Mouse (Mus musculus) v-Abl transformed pro-B cells (cell line): ENCODE measurements around the gene Oosp1.

Experiments used
- in situ Hi-C, 2 experiments: fragments of 400-800 bp; cut with MboI; formaldehyde crosslinking; loops; one replicate each; pipeline ENCODE4 v1.15.1; 2025; ENCODE audit not compliant: unreplicated experiment in 2 of 2

The Oosp1 gene

DNA sequence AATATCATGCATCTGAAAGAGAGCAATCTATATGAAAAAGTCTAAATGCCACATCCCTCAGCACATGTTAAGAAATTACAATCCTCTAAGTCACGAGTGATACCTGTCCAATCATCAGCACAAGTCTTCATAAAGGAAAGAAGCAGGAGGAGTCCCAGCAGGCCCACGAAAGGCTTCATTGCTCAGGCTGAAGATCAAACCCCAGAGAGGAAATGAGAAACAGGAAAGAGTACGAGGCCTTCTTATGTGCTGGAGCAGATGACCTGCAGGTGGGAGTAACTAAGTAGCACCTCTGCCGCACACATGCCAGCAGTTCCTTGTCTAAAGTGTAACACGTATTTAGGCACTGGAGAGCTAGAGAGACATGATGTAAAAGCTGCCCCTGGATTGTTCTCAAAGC lies at the start of gene Oosp1:
Gene Oosp1, minus strand, starts transcription at position 312 of the 400 bp plus-strand sequence.
- in situ Hi-C loops = no loop called here

DNA sequence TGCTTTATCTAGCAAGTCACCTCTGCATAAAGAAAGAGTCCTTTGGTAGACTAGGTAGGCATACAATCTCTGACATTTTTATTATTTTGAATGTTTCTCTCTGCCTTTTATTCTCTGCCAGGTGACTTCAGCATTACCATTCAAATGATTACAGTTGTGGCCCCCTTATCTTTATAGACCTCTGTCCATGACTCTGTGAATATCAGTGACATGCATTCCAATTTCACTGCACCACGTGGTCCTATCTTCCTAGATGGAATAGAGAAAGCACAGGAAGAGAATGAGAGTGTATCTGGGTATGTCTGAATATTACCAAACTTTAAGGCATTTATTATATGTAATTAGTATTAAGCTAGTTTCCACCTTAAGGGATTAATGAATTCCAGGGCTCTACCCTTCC lies 45.5 kb upstream of the Oosp1 start:
- in situ Hi-C loops = no loop called here

DNA sequence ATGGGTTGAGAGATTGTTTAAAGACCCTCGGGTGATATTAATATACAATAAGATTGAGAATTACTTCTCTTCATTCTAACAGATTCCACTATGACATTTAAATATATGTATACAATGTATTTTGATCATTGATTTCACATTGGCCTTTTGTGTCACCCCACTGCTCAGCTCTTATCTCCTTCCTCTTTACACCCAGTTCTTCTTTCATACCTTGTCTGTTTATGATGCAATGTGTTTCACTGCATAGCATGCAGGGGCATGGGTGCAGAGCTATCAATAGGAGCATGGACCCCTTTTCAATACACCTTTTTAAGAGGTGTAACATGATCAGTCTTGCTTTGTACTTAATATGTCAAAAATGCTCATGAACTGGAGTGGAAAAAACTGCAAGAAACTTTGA lies 39.3 kb upstream of the Oosp1 start:
- in situ Hi-C loops = no loop called here

DNA sequence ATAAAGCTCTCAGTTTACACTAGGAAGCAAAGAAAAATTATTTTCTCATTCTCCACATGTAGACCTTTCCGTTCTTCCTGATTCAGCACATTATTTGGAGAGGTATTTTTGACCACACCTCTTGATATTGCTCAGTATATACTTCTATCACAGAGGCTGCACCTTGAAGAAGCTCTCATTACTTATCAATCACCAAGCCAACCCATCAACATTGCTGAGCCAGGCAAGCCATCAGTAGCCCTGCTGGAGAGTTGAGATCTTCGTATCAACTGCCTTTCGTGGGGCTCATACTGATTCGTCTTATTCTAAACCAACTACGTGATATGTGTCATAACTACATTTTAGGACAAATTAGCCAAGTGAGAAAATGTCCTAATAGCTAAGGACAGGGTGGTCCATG lies 36.4 kb upstream of the Oosp1 start:
- in situ Hi-C loops = no loop called here

DNA sequence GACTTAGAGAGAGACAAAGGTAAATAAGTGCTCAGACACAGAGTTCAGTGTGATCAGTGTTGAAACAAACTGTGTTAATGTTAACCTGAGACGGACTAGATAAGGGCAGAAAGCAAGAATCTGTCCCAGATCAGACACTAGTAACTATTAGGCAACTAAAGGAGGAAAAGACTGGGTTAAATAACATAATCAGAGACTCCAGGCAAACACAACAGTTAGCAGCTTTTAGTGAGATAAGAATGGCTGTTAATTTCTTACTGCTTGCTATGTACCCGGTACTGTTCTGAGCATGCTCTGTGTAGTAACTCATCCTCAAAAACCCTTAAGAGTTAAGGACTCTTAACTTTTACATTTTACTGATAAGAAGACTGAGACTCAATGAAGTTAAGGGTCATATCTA lies 35.0 kb upstream of the Oosp1 start:
- in situ Hi-C loops = no loop called here

DNA sequence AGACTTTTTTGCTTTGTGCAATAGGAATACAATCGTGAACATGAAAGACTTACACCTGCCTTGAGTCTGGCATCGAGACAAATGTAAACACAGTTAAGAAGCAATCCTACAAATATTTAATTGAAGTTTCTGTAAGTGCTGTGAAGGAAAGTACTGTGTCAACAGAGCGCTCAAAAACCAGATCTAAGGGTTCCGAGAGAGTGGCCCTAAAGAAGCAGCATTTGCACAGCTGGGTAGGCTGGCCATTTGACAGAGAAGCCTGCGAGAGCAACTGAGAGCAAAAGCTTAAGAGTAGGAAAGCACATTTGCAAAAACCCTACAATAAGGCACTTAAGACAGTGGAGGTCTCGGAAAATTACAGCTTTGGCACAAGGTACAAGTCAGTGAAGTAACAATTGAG lies 33.3 kb upstream of the Oosp1 start:
- in situ Hi-C loops = no loop called here

DNA sequence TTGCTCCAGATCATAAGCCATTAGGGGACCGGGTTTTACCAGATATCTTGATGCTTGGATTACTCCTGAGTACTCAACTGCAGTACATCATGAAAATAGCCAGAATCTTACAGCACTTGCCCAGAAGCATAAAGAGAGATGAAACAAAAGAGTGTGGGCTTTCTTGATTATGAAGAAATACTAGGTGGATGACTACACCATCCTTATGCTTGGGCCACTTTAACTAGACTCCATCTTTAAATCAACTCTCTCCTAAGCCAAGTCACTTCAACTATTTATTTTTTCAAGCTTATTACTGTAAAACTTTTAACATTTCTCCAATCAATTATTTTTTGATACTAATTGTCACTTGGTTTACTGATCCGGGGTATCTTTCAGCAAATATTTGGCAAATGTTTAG lies 32.9 kb upstream of the Oosp1 start:
- in situ Hi-C loops = no loop called here

DNA sequence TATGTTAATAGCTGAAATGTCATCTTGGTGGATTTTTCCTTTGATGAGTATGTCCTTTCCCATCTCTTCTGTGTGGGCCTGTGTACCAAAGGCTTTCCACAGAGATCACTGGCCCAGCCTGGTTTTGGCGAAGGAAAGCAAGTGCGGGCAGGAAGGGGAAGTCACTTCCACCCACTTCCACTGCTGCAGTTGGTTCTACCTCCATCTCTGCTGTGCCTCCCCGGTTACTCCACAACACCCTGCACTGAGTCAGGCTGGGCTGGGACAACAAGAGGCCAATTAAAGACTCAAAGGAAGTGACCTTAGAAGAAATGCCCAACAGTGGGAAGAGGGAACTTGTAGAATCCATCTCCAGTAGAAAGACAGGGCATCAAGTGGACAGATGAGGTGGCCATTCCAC lies 29.1 kb upstream of the Oosp1 start:
- in situ Hi-C loops = no loop called here

DNA sequence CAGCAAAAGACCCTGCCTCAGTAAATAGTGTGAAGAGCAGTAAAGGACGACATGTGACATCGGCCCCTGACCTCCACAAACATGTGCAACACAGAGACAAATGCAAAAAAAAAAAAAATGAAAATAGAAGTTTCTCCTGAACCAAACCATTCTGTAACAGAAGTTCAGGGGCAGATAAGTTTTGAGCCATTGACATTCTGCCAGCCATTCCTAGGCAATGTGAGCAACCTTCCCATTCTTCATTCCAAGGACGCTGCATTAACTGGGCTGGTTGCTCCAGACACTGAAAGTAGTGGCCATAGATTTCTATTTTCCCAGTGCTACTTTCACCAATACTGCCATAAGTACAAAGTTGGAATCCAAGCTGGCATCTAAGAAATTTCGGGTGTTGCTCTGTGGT lies 21.5 kb upstream of the Oosp1 start:
- in situ Hi-C loops = no loop called here

DNA sequence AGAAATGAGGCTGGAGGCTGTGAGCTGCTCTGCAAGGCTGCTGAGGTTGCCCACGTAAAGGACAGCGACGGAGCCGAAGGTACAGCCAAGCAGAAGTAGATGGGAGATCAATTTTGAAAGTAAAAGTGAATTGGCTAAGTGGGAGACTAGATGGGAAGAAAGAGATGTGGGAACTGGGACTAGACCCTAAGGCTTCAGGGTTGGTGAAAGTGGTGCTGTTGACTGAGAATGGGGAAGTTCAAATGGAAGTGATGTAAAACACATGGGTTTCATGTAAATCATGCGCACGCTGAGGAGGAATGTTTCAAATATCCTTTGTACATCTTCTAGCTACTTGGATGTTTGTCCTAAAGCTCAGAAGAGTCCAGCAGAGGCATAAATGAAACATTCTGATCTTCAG lies 7.4 kb upstream of the Oosp1 start:
- in situ Hi-C loops = no loop called here

DNA sequence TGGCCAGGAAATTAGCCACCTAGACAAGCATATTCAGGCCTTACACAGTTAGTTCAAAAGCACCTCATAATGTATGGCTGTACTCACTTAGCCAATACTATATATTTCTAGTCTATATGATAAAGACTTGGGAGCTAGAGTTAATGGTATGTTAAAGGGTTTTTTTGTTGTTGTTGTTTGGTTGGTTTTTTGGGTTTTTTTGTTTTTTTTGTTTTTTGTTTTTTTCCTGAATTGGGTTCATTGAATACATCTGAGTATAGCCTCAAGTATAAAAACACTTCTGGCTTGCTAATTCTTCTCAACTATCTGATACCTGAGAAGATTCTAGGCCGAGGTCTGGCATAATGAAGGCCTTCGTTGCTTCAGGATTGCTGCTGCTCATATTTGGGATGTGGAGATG lies 5.8 kb upstream of the Oosp1 start, which contains the start of gene Oosp3:
Gene Oosp3, plus strand, starts transcription at position 301 of the 400 bp plus-strand sequence.
- in situ Hi-C loops = no loop called here

DNA sequence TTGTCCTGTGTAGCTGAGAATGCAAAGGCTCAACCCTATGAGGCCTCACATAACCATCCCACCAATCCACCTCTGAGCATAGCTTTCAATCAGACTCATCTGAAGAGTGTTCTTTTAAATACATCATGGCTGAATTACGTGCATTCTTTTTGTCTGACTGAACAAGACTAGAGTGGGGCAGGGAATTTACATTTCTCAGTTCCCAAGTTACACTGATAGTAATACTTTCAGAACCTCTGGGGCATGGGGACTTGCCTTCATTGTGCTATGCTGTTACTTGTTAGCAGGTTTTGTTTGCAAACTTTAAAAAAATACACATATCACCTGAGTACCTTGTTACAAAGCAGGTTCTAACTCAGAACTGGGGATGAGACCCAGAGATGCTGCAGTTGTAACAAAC lies 504 bp upstream of the Oosp1 start:
- in situ Hi-C loops = no loop called here

DNA sequence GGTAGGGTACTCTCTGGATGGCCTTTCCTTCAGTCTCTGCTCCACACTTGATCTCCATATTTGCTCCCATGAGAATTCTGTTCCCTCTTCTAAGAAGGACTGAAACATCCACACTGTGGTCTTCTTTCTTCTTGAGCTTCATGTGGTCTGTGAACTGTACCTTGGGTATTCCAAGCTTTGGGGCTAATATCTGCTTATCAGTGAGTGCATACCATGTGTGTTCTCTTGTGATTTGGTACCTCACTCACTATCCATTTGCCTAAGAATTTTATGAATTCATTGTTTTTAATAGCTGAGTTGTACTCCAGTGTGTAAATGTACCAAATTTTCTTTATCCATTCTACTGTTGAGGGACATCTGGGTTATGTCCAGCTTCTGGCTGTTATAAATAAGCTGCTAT lies 29.4 kb downstream of the Oosp1 start:
- in situ Hi-C loops = no loop called here

DNA sequence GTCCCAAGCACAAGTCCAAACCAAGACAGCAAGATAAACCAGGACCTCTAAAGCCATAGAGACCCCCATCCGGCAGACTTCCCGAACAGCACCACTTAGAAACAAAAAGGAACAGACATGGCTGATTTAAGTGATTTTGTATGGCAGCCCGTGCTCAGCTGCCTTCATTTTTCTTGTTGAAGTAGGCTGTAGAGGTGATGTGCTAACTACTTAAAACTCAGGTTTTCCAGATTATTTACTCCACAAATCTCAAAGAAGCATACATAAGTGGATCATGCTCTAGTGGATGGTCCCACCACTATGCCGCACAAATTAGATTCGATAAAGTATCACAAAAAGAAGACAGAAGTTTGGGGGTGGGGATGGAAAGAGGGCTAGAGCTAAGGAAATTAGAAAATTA lies 30.5 kb downstream of the Oosp1 start, which contains the start of gene Oosp2:
Gene Oosp2, minus strand, starts transcription at position 101 of the 400 bp plus-strand sequence.
- in situ Hi-C loops = no loop called here

DNA sequence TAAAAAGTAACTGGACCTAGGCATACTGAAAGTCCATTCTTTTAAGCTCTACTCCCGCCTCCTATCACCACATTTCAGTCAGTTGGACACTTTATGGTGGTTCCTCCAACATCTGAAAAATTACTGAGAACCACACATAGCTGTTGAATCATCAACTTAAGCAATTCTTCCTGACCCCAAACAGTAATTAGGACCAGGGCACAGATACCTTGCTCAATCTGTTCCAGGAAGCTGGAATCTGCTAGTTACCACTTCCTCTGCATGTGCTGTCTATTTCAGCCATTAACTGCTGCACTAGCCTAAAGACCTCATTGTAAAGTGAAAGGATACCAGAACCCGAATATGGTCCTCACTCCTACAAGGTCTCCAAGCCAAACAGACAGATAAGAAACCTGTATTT lies 31.8 kb downstream of the Oosp1 start:
- in situ Hi-C loops = no loop called here

DNA sequence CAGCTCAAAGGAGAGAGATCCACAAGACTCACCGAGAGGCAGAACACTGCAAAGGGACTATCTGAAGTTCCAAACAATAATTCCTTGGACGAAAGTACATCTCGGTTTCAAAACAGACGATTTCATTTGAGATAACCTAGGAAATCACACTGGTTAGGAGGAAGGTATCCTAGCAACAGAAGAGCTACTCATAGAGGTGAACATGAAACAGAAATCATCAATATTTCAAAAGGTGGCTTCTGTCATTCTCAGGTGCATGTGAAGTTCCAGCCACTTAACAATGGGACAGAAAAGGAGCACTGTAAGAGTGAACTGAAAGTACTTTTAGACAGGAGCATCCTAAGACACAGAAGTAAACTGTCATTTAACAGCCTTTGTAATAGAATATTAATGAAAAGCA lies 41.4 kb downstream of the Oosp1 start:
- in situ Hi-C loops = no loop called here

DNA sequence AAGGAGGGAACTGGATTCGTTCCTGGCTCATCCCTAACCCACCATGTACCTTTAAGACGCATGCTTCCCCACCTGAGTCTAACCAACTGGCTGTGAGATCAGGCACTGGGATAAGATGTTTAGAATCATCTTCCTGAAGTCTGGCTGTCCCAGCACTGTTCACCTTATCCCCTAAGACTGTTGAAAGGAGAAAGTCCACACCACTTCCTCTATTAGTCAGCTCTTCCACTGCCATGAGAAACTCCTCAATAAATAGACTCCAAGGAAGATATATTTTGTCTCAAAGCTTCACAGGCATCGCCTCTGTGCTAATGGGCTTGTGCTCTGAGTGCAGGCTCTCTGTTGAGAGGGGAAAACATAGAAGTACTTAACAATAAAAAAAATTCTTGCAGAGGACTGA lies 44.8 kb downstream of the Oosp1 start:
- in situ Hi-C loops = no loop called here

DNA sequence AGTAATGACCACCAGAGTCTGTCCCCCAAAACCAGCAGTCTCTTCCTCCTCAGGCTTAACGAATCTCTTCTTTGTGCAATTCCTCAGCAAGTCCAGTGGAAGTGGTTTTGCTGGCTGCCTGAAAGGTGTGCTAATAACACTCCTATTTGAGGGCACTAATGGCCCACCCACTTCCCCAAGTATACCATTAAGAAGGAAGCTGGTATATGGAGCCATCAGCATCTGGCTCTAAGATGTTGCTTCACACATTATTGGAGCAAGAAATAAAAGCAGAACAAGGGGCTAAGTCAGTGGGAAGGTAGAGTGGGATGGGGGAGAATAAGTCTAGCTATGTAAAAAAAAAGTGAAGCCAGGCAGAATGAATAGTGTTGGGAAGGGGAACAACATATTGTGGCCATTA lies 50.2 kb downstream of the Oosp1 start, which contains the start of gene Ms4a3:
Gene Ms4a3, minus strand, starts transcription at position 120 of the 400 bp plus-strand sequence.
- in situ Hi-C loops = no loop called here

DNA sequence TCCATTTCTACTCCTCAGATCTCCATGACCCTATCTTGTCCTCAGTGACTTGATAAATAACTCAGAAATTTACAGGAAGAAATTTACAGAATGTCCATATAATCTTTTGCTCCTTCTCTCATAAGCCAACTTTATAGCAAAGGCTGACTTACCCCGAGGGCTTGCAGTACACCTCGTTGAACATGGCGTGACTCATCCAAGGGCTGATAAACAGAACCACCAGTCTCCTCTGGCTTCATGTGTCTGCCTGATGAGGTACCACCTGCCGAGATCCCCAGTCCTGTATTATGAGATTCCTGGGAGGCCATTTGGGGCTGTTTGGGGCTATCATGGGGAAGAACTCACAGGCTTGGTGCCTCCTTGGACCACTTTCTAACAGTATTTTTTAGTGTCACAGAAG lies 51.9 kb downstream of the Oosp1 start:
- in situ Hi-C loops = no loop called here

DNA sequence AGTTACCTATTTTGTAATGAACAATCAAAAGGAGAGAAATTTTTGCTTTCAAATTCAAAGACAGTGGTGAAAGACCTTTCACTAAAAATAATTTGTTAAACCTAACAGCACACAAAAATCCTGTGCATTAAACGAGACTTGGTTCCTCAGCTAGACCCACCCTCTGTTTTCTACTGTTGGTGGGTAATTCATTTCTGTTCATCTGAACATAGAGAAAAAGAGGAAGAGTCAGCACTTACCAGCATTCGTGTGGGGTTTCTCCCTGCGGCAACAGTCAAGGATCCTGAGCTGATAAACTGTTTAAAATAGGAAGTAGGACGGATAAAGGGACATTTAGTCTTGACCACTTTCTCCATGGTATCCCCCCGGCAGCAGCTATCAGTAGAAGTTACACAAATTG lies 55.4 kb downstream of the Oosp1 start:
- in situ Hi-C loops = no loop called here

DNA sequence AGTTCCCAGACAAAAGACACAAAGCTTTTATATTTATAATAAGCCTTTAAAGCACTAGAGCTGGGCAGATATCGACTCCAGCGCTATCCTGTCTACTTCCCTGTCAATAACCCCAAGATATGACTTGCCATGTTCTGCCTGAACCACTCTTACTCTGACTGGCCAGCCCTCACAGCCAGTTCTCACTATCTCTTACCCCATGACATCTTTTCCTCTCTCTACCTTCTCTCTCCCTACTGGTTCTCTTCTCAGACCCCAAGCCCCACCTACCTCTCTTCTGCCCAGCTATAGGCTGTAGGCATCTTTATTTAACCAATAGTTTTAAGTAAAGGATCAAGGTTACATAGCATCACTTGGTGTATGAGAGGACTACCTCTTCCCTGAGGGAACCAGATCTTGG lies 56.6 kb downstream of the Oosp1 start:
- in situ Hi-C loops = no loop called here

DNA sequence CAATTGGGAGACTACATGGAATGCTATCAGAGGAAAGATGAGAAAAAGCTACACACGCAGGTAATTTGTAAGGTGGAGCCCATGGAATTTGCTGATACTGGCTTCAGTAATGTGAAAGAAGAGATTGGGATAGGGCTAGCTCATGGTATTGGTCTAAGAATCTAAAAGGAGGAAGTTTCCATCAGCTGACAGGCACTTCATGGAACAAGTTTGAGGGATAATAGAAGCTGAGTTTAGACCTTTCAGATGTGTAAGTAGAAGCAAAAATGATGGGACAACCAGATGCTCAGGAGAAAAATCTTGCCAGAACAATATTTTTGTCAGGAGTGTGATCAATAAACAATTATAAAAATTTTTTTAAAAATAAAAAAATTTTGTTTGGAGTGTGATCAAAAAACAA lies 57.2 kb downstream of the Oosp1 start:
- in situ Hi-C loops = no loop called here

DNA sequence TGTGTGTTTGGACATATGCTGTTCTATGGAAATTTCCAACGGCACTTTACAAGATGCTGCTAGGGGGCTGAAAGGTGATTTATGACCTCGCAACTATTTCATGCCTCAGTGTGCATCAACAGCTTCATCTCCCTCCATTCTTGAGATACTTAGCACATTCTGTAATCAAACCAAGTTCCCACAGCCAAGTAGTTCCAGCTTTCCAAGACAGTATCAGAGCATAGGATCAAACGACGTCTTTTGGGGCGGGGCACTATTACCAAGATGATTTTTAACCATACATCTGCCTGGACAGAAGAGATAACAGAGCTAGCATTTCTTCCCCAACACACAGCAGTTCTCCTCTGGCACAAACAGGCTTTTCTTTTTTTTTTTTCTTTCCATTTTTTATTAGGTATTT lies 65.7 kb downstream of the Oosp1 start:
- in situ Hi-C loops = no loop called here
